Mouse (Mus musculus) left cerebral cortex, adult 9 months (tissue): ENCODE results near the gene A530016L24Rik.

Source experiments
- DNase-seq, 2 experiments: peaks; one replicate each; pipeline ENCODE4 v3.0.0; 2022; ENCODE audit warnings: low spot score in 2 of 2

The A530016L24Rik gene

GRCm38 (mm10) chr12:112489134-112489533, at the start of gene A530016L24Rik:
Gene A530016L24Rik (plus strand): TSS chr12:112489448.
- no peak for DNase-seq

GRCm38 (mm10) chr12:112439993-112440392, 49.3 kb upstream of the A530016L24Rik start:
- no peak for DNase-seq

GRCm38 (mm10) chr12:112449144-112449827, 40.0 kb upstream of the A530016L24Rik start:
- DNase-seq = no peak

GRCm38 (mm10) chr12:112449828-112450180, 39.4 kb upstream of the A530016L24Rik start:
- DNase-seq = no peak

- no peak for DNase-seq
These were observed 38.4 kb upstream of the A530016L24Rik start for GRCm38 (mm10) chr12:112450883-112451282.

- no peak for DNase-seq
These were observed 37.9 kb upstream of the A530016L24Rik start for GRCm38 (mm10) chr12:112451381-112451780.

- no peak for DNase-seq
These were observed 37.4 kb upstream of the A530016L24Rik start for GRCm38 (mm10) chr12:112451826-112452225.

- DNase-seq = no peak
These were observed 33.0 kb upstream of the A530016L24Rik start for GRCm38 (mm10) chr12:112456144-112456713.

GRCm38 (mm10) chr12:112457839-112458238, 31.4 kb upstream of the A530016L24Rik start:
- peak; percentile 85 to 86 for DNase-seq

GRCm38 (mm10) chr12:112462423-112462822, 26.8 kb upstream of the A530016L24Rik start:
- DNase-seq = no peak

- no peak for DNase-seq
These were observed 26.0 kb upstream of the A530016L24Rik start for GRCm38 (mm10) chr12:112463209-112463608.

GRCm38 (mm10) chr12:112463750-112464444, 25.4 kb upstream of the A530016L24Rik start:
- no peak for DNase-seq

GRCm38 (mm10) chr12:112464516-112464915, 24.7 kb upstream of the A530016L24Rik start:
- no peak for DNase-seq

GRCm38 (mm10) chr12:112465928-112466327, 23.3 kb upstream of the A530016L24Rik start:
- DNase-seq = no peak

GRCm38 (mm10) chr12:112467387-112467786, 21.9 kb upstream of the A530016L24Rik start:
- DNase-seq = no peak

GRCm38 (mm10) chr12:112469393-112469792, 19.9 kb upstream of the A530016L24Rik start:
- DNase-seq = no peak

- no peak for DNase-seq
These were observed 19.0 kb upstream of the A530016L24Rik start for GRCm38 (mm10) chr12:112470216-112470615.

- peak; percentile 33 to 84 for DNase-seq
These were observed 15.5 kb upstream of the A530016L24Rik start for GRCm38 (mm10) chr12:112473777-112474176.

GRCm38 (mm10) chr12:112489535-112489934, 287 bp downstream of the A530016L24Rik start:
- DNase-seq = no peak

- no peak for DNase-seq
These were observed 1.2 kb downstream of the A530016L24Rik start for GRCm38 (mm10) chr12:112490444-112490939.

GRCm38 (mm10) chr12:112496136-112496535, 6.9 kb downstream of the A530016L24Rik start:
- DNase-seq = no peak

- DNase-seq = no peak
These were observed 8.5 kb downstream of the A530016L24Rik start for GRCm38 (mm10) chr12:112497731-112498130.

GRCm38 (mm10) chr12:112498683-112499082, 9.4 kb downstream of the A530016L24Rik start:
- peak in 1 of 2 experiments; percentile 52 for DNase-seq
